ENCODE assay signal across 8 mouse cellular contexts in the genomic region with DNA sequence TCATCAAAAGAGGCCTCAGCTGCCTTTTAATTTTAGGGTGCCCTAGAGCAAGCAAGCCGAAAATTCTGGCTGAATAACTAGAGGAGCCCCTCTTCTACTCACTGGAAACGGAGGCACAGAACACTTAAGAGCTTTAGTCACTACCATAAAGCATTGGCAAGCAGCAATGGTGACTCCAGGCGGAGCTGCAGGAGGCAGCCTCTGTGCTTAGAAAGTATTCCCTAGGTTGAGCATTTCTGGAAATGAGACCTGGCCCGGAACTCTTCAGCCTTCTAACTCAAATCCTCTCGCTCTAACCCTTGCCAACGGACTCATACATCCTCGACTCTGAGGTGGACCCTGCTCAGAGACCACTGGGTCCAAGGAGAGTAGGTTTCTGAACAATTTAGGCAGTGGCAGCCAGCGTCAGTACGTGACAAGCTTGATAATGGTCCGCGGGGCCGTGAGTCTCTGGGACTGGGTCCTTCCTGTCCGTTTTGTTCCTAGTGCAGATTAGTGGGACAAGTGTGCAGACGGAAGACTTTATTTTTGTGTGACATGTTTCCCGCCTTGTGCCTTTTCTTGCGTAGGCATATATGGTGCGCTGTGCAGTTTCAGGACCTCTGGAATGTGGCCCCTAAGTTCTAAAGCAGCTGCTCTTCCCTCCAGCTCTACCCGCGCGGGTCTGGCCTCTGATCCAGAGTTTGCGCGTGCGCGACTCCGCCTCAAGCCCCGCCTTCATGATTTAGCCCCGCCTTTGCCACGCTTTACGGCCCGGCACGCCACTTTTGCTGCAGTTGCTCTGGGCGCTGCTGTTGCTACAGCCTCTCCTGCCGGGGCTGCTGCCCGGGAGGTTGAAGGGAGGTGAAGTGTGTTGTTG. TPM values are rescaled to one million over a fixed set of nuclear protein-coding genes. Genes with fewer than 3 reads are reported as not detected.
DNase-seq lines count a peak whose midpoint lies in the region; ATAC-seq and TF ChIP-seq lines count a peak whose summit lies in the region.

A gene (plus strand): TSS at position 733 of the 859 bp plus-strand sequence.

- peak; percentile 90 for TF ChIP-seq POLR2A in lung, adult 2 months (IDR thresholded peaks at IDR 0.05; ENCODE audit: borderline replicate concordance, extremely low read depth, low read depth, low read length)

- no peaks in the 10 kb centered on the region for H3K36me3 ChIP-seq in forebrain, embryonic 15.5 days

- DNase-seq in ES-CJ7 (ENCODE audit: low read depth, low spot score) = peak; percentile 98
- DNase-seq in cerebellum, adult 11 months = peak; percentile 92
- peak; percentile 89 for DNase-seq in heart, postnatal 25 days (ENCODE audit: low spot score)
- peak; percentile 88 to 95 for DNase-seq in layer of hippocampus, adult 18-20 months (ENCODE audit: low spot score in 2 of 2)
- DNase-seq in lung, adult 2 months = peak; percentile 99
- DNase-seq in thymus, adult 18-20 months = peak; percentile 86 to 87

- WGBS in forebrain, embryonic 15.5 days = 1% methylated on average over 34 of the region's 34 CpGs
- 3% methylated on average over 34 of the region's 34 CpGs for WGBS in lung, adult 2 months

- peak within 1 kb of the TSS; percentile 75 for H3K27ac ChIP-seq in forebrain, embryonic 15.5 days (replicated peaks)

- no peak for TF ChIP-seq CTCF in lung, adult 2 months (IDR thresholded peaks at IDR 0.05; ENCODE audit: insufficient read depth, low read length)

- peak within 1 kb of the TSS; percentile 94 for H3K9ac ChIP-seq in forebrain, embryonic 15.5 days (replicated peaks)

- peak within 1 kb of the TSS; percentile 78 for H3K4me2 ChIP-seq in forebrain, embryonic 15.5 days (replicated peaks)

- H3K9me3 ChIP-seq in forebrain, embryonic 15.5 days = no peaks in the 10 kb centered on the region

- H3K4me3 ChIP-seq in forebrain, embryonic 15.5 days = peak within 1 kb of the TSS; percentile 98
- H3K4me3 ChIP-seq in lung, adult 2 months (replicated peaks; ENCODE audit: extremely low read depth, low read depth, low read length) = peak within 1 kb of the TSS; percentile 84

- ATAC-seq in forebrain, embryonic 15.5 days (replicated peaks) = peak; percentile 96
- ATAC-seq in neutrophil, adult 5-6 weeks (ENCODE audit: extremely low read depth, insufficient number of reproducible peaks, low FRiP score, poor library complexity, severe bottlenecking) = peak; percentile 98

- H3K4me1 ChIP-seq in forebrain, embryonic 15.5 days = peaks cover 23% of the 10 kb centered on the region
- peaks cover 3% of the 10 kb centered on the region for H3K4me1 ChIP-seq in lung, adult 2 months (ENCODE audit: control insufficient read depth, insufficient read depth, low read length)

- intact Hi-C loops in heart, postnatal 25 days (cut with DNase I) = loop anchor here (2.0 kb wide), 1 partner anchor 54 kb away; a partner anchor contains a TSS

- no peaks in the 10 kb centered on the region for H3K27me3 ChIP-seq in forebrain, embryonic 15.5 days

RNA-seq across cellular contexts. Expression of the gene that starts here (rescaled TPM):
- 32.5 and 33.1 TPM in 2 replicates for polyA plus RNA-seq in forebrain, embryonic 15.5 days (2015; fragmentation: Nextera tagmentation; extraction: Ambion mirVana)
- 10 to 100 TPM; 18.5 to 19.5 TPM for total RNA-seq in heart, postnatal 25 days (2021)
- total RNA-seq in layer of hippocampus, adult 18-20 months (2021) = 10 to 100 TPM; 35.4 to 39.0 TPM
- polyA plus RNA-seq in lung, adult 2 months (2012; rRNA removed) = 56.8 and 64.8 TPM in 2 replicates
- total RNA-seq in neutrophil, adult 5-6 weeks (2017) = 28.0 and 29.0 TPM in 2 replicates

Comparison
In these comparisons a context has a peak if more than half of its experiments do, and no peak if none do; other contexts are left out.
1. Peak in every context shown above with its lines: DNase-seq, ATAC-seq, H3K4me3 ChIP-seq and H3K27ac ChIP-seq.